Mouse (Mus musculus) embryonic stem cell, embryonic (primary cell): ENCODE results near the gene Mpp3.

Experiments
- CTCF ChIA-PET, 4 experiments: fragments of 300-600 bp in 2 of 4; fragments of 350-600 bp in 2 of 4; sonication (Branson Sonifier 250); formaldehyde crosslinking; loops; one replicate each; lab custom pipeline; 2022; ENCODE audit warnings: inconsistent platforms in 2 of 4; lab: Charles Lee
- POLR2A ChIA-PET, 4 experiments: fragments of 300-600 bp in 2 of 4; fragments of 350-600 bp in 2 of 4; sonication (Branson Sonifier 250); formaldehyde crosslinking; loops; one replicate each; lab custom pipeline; 2022; ENCODE audit warnings: antibody characterized with exemption in 4 of 4, inconsistent platforms in 1 of 4; lab: Charles Lee

Gene Mpp3

DNA sequence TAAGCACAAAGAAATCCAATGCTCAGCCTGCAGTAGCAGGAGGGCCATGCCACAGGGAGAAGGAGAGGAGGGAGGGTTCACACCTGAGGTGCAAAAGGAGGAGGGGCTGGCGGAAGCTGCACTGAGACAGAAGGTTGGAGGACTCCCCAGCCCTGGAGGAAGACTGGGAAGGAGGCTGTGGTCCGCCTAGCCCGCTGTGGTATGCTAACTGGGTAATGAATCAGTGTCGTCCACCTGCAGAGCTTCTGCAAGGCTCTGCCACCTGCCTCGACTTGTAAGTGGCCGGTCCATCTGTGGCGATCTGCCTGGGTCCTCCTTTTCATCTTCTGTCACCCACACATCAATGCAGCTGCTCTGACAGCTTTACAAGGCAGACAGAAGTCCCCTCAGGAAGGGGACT is 60.0 kb downstream of the Mpp3 start:
- ChIA-PET CTCF (interaction anchor here (0.5 to 7.7 kb wide), 93 partner anchors 9 to 392 kb away, joined by 3 to 86 read pairs (median 4); partner anchors contain the start of genes Cfap97d1 (in 3 of the 4), Dusp3 (in 1 of the 4) and Etv4 (in 1 of the 4)), POLR2A (interaction anchor here (0.5 to 4.5 kb wide), 27 partner anchors 15 to 995 kb away, joined by 3 to 20 read pairs (median 3); partner anchors contain the start of genes Cfap97d1 (in 2 of the 4), Arl4d (in 1 of the 4), Dhx8 (in 1 of the 4) and Grn (in 1 of the 4))

GRCm38 (mm10) chr11:101966965-101967614 is 61.2 kb downstream of the Mpp3 start, which contains the start of gene Sost:
Sost (minus strand) TSS chr11:101967015.
- ChIA-PET POLR2A (interaction anchor here in 2 of 4 experiments (0.7 to 4.5 kb wide), 8 partner anchors 17 to 274 kb away, joined by 3 to 20 read pairs (median 4); partner anchors contain the start of gene Cfap97d1 (in 1 of the 2)), CTCF (interaction anchor here (0.6 to 7.7 kb wide), 28 partner anchors 8 to 772 kb away, joined by 3 to 86 read pairs (median 6); partner anchors contain the start of genes Cfap97d1 (in 1 of the 4) and Dusp3 (in 1 of the 4))

DNA sequence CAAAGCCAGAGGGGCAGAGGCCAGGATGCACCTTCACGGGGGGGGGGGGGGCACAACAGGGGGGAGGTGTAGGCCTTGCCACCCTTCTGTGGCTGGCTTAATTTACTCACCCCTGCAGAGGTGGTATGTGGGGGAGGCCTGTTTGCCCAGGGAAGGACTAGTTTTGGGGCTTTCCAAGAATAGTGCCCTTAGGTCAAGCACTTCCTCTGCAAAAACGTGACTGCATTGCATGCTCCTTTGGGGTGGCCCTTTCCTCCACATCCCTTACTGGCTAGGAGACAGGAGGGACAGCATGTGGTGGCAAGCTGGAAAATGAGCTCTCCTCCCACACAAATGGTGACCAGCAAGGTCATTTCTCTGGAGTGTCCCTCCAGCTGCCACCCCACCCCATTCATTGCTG is 62.7 kb downstream of the Mpp3 start:
- CTCF ChIA-PET = interaction anchor here in 3 of 4 experiments (0.6 to 7.7 kb wide), 17 partner anchors 9 to 908 kb away, joined by 3 to 77 read pairs (median 5); no protein-coding TSS in a partner anchor
- POLR2A ChIA-PET = interaction anchor here in 3 of 4 experiments (1.0 to 3.6 kb wide), 6 partner anchors 9 to 193 kb away, joined by 3 to 20 read pairs (median 8); partner anchors contain the start of gene Cfap97d1 (in 1 of the 3)

DNA sequence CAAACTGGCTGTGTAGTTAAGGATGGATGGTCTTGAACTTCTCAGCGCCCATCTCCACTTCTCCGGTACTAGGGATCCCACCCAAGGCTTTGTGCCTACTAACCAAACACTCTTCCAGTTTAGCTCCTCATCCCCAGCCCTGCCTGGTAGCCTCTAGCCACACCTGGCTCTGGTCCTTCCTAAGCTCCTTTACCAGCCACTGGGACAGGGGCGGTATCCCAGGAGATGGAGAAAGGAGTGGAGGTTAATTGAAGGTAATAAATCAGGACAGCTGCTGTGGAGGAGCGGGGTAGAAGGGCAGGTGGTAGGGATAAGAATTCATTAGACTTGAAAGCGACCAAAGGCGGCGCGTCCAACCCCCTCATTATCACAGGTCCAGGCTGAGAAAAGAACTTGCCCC is 63.6 kb downstream of the Mpp3 start:
- CTCF ChIA-PET = interaction anchor here (0.5 to 7.7 kb wide), 20 partner anchors 10 to 1797 kb away, joined by 3 to 77 read pairs (median 4); partner anchors contain the start of gene Cfap97d1 (in 1 of the 4)
- POLR2A ChIA-PET = interaction anchor here in 3 of 4 experiments (0.5 to 3.6 kb wide), 20 partner anchors 10 to 1082 kb away, joined by 3 to 20 read pairs (median 5); partner anchors contain the start of genes Cfap97d1 (in 2 of the 3) and Dhx8 (in 1 of the 3)

DNA sequence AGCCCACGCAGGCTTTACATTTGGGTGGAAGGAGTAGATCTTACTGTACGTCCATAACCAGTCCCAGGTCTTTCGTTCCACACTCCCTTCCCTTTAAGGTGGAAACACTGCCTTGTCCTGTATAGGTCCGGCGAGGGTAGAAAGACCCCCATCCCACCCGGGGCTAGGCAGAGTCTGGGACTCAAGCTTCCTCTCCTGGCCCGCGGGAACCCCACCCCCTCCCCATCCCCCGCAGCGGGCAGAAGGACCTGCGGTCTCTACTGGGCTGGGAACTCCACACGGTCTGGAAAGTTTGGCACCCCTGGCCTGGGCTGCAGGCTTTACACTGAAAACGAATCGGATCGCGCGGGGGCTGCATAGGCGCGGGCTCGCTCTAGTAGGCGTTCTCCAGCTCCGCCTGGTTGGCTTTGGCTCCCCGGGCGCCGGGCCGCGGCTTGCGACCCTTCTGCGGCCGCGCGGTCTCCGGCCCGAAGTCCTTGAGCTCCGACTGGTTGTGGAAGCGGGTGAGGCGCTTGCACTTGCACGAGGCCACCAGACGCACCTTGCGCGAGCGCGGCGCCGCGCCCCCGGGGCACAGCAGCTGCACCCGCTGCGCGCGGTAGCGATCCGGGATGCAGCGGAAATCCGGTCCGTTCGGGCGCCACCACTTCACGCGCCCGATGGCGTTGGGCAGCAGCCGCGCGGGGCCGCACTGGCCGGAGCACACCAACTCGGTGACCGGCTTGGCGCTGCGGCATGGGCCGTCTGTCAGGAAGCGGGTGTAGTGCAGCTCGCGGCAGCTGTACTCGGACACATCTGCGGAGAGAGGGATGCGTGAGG is 64.6 kb downstream of the Mpp3 start:
- ChIA-PET POLR2A (interaction anchor here in 3 of 4 experiments (0.5 to 3.6 kb wide), 27 partner anchors 11 to 1081 kb away, joined by 3 to 20 read pairs (median 4); partner anchors contain the start of genes Cfap97d1 (in 2 of the 3), Dhx8 (in 1 of the 3) and Etv4 (in 1 of the 3)), CTCF (interaction anchor here (0.5 to 7.7 kb wide), 23 partner anchors 11 to 171 kb away, joined by 3 to 77 read pairs (median 4); partner anchors contain the start of gene Cfap97d1 (in 1 of the 4))

GRCm38 (mm10) chr11:101963043-101963442 is 65.2 kb downstream of the Mpp3 start:
- CTCF ChIA-PET = interaction anchor here (0.6 to 7.7 kb wide), 14 partner anchors 12 to 151 kb away, joined by 3 to 77 read pairs (median 4); no protein-coding TSS in a partner anchor

DNA sequence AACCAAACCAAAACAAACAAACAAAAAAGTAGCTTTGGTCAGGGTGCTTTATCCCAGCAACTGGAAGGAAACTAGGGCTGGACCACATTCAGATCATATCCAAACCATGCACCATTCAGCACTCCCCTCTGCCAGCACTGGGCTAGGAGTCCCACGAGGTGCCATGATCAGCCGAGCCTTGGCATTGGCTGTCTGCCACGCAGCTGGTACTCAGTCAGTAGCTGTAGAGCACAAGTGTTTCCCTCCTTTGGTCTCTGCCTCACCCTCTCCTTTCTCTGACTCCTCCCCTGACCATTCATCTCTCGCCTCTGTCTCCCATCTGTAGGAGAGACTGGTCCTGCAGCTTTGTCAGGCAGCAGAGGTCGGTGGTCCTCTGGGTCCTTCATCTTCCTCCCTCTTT is 70.8 kb downstream of the Mpp3 start:
- POLR2A ChIA-PET = interaction anchor here in 1 of 4 experiments (1.4 kb wide), 1 partner anchor 30 kb away, joined by 4 read pairs; no protein-coding TSS in a partner anchor
- CTCF ChIA-PET = interaction anchor here in 2 of 4 experiments (0.7 to 1.3 kb wide), 2 partner anchors 11 to 18 kb away, joined by 3 read pairs; no protein-coding TSS in a partner anchor

More at GRCm38 (mm10) chr11:101963043-101963442, 65.2 kb downstream of the Mpp3 start:
- POLR2A ChIA-PET = interaction anchor here in 3 of 4 experiments (0.5 to 3.6 kb wide), 14 partner anchors 12 to 305 kb away, joined by 3 to 20 read pairs (median 4); partner anchors contain the start of gene Etv4 (in 1 of the 3)

- POLR2A ChIA-PET = no interaction called here
These were observed 74.8 kb downstream of the Mpp3 start for GRCm38 (mm10) chr11:101953441-101953840.

GRCm38 (mm10) chr11:101952541-101953341 is 75.5 kb downstream of the Mpp3 start:
- POLR2A ChIA-PET = interaction anchor here in 1 of 4 experiments (1.1 kb wide), 1 partner anchor 31 kb away, joined by 5 read pairs; the partner anchor contains the start of gene Cfap97d1

More at GRCm38 (mm10) chr11:101953441-101953840, 74.8 kb downstream of the Mpp3 start:
- CTCF ChIA-PET = interaction anchor here in 2 of 4 experiments (0.8 to 1.4 kb wide), 3 partner anchors 10 to 87 kb away, joined by 3 to 7 read pairs (median 4); no protein-coding TSS in a partner anchor

DNA sequence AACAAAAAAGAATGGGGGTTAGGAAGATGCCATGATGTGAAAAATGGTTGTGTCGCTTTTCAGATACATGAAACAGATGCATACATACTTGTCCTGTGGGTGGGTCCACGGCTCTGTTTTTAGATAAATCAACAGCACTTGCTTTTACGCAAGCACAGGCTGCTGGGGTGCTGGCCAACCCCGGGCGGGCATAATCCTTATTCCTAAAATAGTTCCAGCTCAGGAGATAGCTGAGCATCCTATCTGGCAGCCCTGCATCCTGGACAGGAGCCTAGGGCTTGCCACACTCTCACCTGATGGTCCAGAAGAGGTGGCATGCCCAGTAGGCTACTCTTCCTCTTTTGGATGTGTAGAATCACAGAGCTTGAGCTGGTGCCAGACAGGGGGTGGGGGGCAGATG is 78.2 kb downstream of the Mpp3 start:
- POLR2A ChIA-PET = interaction anchor here in 2 of 4 experiments (1.1 to 1.2 kb wide), 3 partner anchors 14 to 35 kb away, joined by 3 to 5 read pairs (median 4); no protein-coding TSS in a partner anchor
- CTCF ChIA-PET = interaction anchor here in 3 of 4 experiments (0.5 to 1.3 kb wide), 4 partner anchors 14 to 22 kb away, joined by 3 read pairs; no protein-coding TSS in a partner anchor

More at GRCm38 (mm10) chr11:101952541-101953341, 75.5 kb downstream of the Mpp3 start:
- CTCF ChIA-PET = interaction anchor here in 2 of 4 experiments (0.7 to 1.4 kb wide), 5 partner anchors 10 to 372 kb away, joined by 3 to 7 read pairs (median 4); no protein-coding TSS in a partner anchor
